Comparison of ENCODE assay signal across 14 mouse cellular contexts in genomic region chr7:35747397-35747964, GRCm38 (mm10). TPM values are rescaled to one million over a fixed set of nuclear protein-coding genes. Genes with fewer than 3 reads are reported as not detected.
DNase-seq lines count a peak whose midpoint lies in the region; ATAC-seq and TF ChIP-seq lines count a peak whose summit lies in the region.
"Had no signal": no experiment of that assay in that cellular context is flagged by ENCODE, and none has a peak within 500 bp of the region (broad histone marks: within the 10 kb centered on the region; RNA-seq: fewer than 3 reads in every experiment).

No protein-coding gene starts in this region.

- DNase-seq in kidney, postnatal 0 days (ENCODE audit: low spot score): peak; percentile 57
- no peak for DNase-seq in kidney, postnatal 25 days
- peak; percentile 44 for DNase-seq in embryo, embryonic 11 days
- no peak for DNase-seq in midbrain, postnatal 0 days (ENCODE audit: low spot score)
- DNase-seq in left cerebral cortex, adult 11 months (ENCODE audit: low spot score): no peak
- DNase-seq: adrenal gland, postnatal 25 days; lung, postnatal 36 days; right cerebral cortex, adult 18-20 months had no signal

- no peak overlapping the region for H3K9ac ChIP-seq in kidney, postnatal 0 days (ENCODE audit: low read depth, low read length)
- H3K9ac ChIP-seq in limb, embryonic 13.5 days: no peak overlapping the region
- no peak overlapping the region for H3K9ac ChIP-seq in midbrain, postnatal 0 days (replicated peaks; ENCODE audit: low read length, poor library complexity, severe bottlenecking)
- H3K9ac ChIP-seq: forebrain, embryonic 13.5 days; liver, embryonic 14.5 days had no signal

- no peak overlapping the region for H3K4me3 ChIP-seq in kidney, postnatal 0 days (replicated peaks; ENCODE audit: low read depth, low read length)
- no peak overlapping the region for H3K4me3 ChIP-seq in limb, embryonic 13.5 days
- no peak overlapping the region for H3K4me3 ChIP-seq in midbrain, postnatal 0 days (ENCODE audit: low read depth, low read length)
- H3K4me3 ChIP-seq: forebrain, embryonic 13.5 days had no signal

- H3K4me1 ChIP-seq in kidney, postnatal 0 days (replicated peaks; ENCODE audit: insufficient read depth, low read length): no peaks in the 10 kb centered on the region
- H3K4me1 ChIP-seq in limb, embryonic 13.5 days: no peaks in the 10 kb centered on the region
- no peaks in the 10 kb centered on the region for H3K4me1 ChIP-seq in midbrain, postnatal 0 days (ENCODE audit: insufficient read depth, low read length)

- TF ChIP-seq CTCF in kidney, postnatal 0 days (IDR thresholded peaks at IDR 0.05; ENCODE audit: low read depth): no peak
- no peak for TF ChIP-seq CTCF in midbrain, postnatal 0 days (IDR thresholded peaks at IDR 0.05)

- peaks cover 12% of the 10 kb centered on the region; the same call in 1 of the 2 replicates for H3K36me3 ChIP-seq in kidney, postnatal 0 days (ENCODE audit: insufficient read depth, low read length)
- peaks cover 87% of the 10 kb centered on the region for H3K36me3 ChIP-seq in limb, embryonic 13.5 days
- H3K36me3 ChIP-seq in midbrain, postnatal 0 days (ENCODE audit: insufficient read depth, low read length): peaks cover 20% of the 10 kb centered on the region

- 53% methylated on average over 14 of the region's 14 CpGs for WGBS in kidney, postnatal 0 days
- WGBS in limb, embryonic 13.5 days: 86% methylated on average over 14 of the region's 14 CpGs
- WGBS in midbrain, postnatal 0 days: 23% methylated on average over 14 of the region's 14 CpGs

- no peak overlapping the region for H3K27ac ChIP-seq in kidney, postnatal 0 days
- no peak overlapping the region for H3K27ac ChIP-seq in limb, embryonic 13.5 days
- no peak overlapping the region for H3K27ac ChIP-seq in midbrain, postnatal 0 days (ENCODE audit: low read depth, low read length)
- H3K27ac ChIP-seq: forebrain, embryonic 13.5 days; liver, embryonic 14.5 days had no signal

- no peaks in the 10 kb centered on the region for H3K9me3 ChIP-seq in kidney, postnatal 0 days (replicated peaks; ENCODE audit: low read length)
- H3K9me3 ChIP-seq in limb, embryonic 13.5 days: no peaks in the 10 kb centered on the region
- H3K9me3 ChIP-seq in midbrain, postnatal 0 days (ENCODE audit: low read length): no peaks in the 10 kb centered on the region
- H3K9me3 ChIP-seq: forebrain, embryonic 13.5 days had no signal

- no peaks in the 10 kb centered on the region for H3K27me3 ChIP-seq in kidney, postnatal 0 days (ENCODE audit: insufficient read depth, low read length)
- H3K27me3 ChIP-seq in limb, embryonic 13.5 days: no peaks in the 10 kb centered on the region
- H3K27me3 ChIP-seq in midbrain, postnatal 0 days (ENCODE audit: insufficient read depth, low read length): no peaks in the 10 kb centered on the region
- H3K27me3 ChIP-seq: CH12.LX; forebrain, embryonic 13.5 days had no signal

- ATAC-seq in kidney, postnatal 0 days (replicated peaks; ENCODE audit: low FRiP score, low read depth): peak; percentile 55
- ATAC-seq in limb, embryonic 13.5 days (ENCODE audit: low FRiP score, low read depth): peak; percentile 74
- 0 out of 2 replicates have a peak, but pooled peaks have one; percentile 44 for ATAC-seq in midbrain, postnatal 0 days (ENCODE audit: low FRiP score)
- ATAC-seq in monocyte, adult 5-6 weeks (replicated peaks; ENCODE audit: insufficient number of reproducible peaks, low FRiP score, low TSS enrichment, poor library complexity, severe bottlenecking): no peak
- ATAC-seq in megakaryocyte progenitor cell, adult 5-6 weeks (replicated peaks; ENCODE audit: poor library complexity): no peak
- ATAC-seq: forebrain, embryonic 13.5 days had no signal

- no peak overlapping the region for H3K4me2 ChIP-seq in kidney, postnatal 0 days (ENCODE audit: low read length)
- H3K4me2 ChIP-seq in limb, embryonic 13.5 days (replicated peaks): no peak overlapping the region
- no peak overlapping the region for H3K4me2 ChIP-seq in midbrain, postnatal 0 days (ENCODE audit: low read depth, low read length, poor library complexity, severe bottlenecking)
- H3K4me2 ChIP-seq: forebrain, embryonic 13.5 days had no signal

RNA-seq across cellular contexts. Expression of gene Dpy19l3, which starts 6.8 kb away (rescaled TPM):
- polyA plus RNA-seq in kidney, postnatal 0 days (2015; fragmentation: Nextera tagmentation; extraction: Ambion mirVana): 21.3 and 23.9 TPM in 2 replicates
- polyA plus RNA-seq in limb, embryonic 13.5 days (2015; fragmentation: Nextera tagmentation; extraction: Ambion mirVana): 36.5 and 44.6 TPM in 2 replicates
- 26.9 and 52.7 TPM in 2 replicates for total RNA-seq in midbrain, postnatal 0 days (2014; rRNA removed)
- polyA plus RNA-seq in midbrain, postnatal 0 days (2015; fragmentation: Nextera tagmentation; extraction: Ambion mirVana): 33.9 and 36.9 TPM in 2 replicates
- total RNA-seq in monocyte, adult 5-6 weeks (2017): 5.0 to 14.2 TPM (median 9.7 TPM) in 3 replicates
- 24.5 and 25.6 TPM in 2 replicates for total RNA-seq in megakaryocyte progenitor cell, adult 5-6 weeks (2015)
- 15.2 and 26.8 TPM in 2 replicates for total RNA-seq in megakaryocyte progenitor cell, adult 5-6 weeks (2017)

RNA-seq across cellular contexts. Expression of gene Zfp507, which starts 55.3 kb away (rescaled TPM):
- polyA plus RNA-seq in kidney, postnatal 0 days (2015; fragmentation: Nextera tagmentation; extraction: Ambion mirVana): 12.2 TPM in 2 replicates
- 20.8 and 22.5 TPM in 2 replicates for polyA plus RNA-seq in limb, embryonic 13.5 days (2015; fragmentation: Nextera tagmentation; extraction: Ambion mirVana)
- total RNA-seq in midbrain, postnatal 0 days (2014; rRNA removed): 20.8 and 21.2 TPM in 2 replicates
- polyA plus RNA-seq in midbrain, postnatal 0 days (2015; fragmentation: Nextera tagmentation; extraction: Ambion mirVana): 8.1 and 9.0 TPM in 2 replicates
- 5.0 to 16.1 TPM (median 9.2 TPM) in 3 replicates for total RNA-seq in monocyte, adult 5-6 weeks (2017)
- 10.2 and 11.2 TPM in 2 replicates for total RNA-seq in megakaryocyte progenitor cell, adult 5-6 weeks (2015)
- total RNA-seq in megakaryocyte progenitor cell, adult 5-6 weeks (2017): 11.2 and 13.1 TPM in 2 replicates

Comparison
In these comparisons a context has a peak if more than half of its experiments do, and no peak if none do; other contexts are left out.
1. DNase-seq: peak in kidney, postnatal 0 days (single experiment) and embryo, embryonic 11 days (single experiment); none in kidney, postnatal 25 days (0 of 2), midbrain, postnatal 0 days (single experiment) and left cerebral cortex, adult 11 months (single experiment).
2. ATAC-seq: peak in kidney, postnatal 0 days (single experiment), limb, embryonic 13.5 days (single experiment) and midbrain, postnatal 0 days (single experiment); none in monocyte, adult 5-6 weeks (single experiment) and megakaryocyte progenitor cell, adult 5-6 weeks (single experiment).